Mouse (Mus musculus) central nervous system, embryonic 14 days (tissue): ENCODE data around the gene Vav3. TPM values are rescaled to one million over a fixed set of nuclear protein-coding genes. Genes with fewer than 3 reads are reported as not detected.

Experiments used
- polyA plus RNA-seq: library from polyadenylated mRNA; depleted of rRNA; stranded (reverse); fragments of >200 nt; gene quantifications from 2 replicates; pipeline ENCODE4 v1.2.3, GENCODE M21; 2012; rRNA removed

The Vav3 gene
- polyA plus RNA-seq, result 9.1 and 12.2 TPM in 2 replicates

DNA sequence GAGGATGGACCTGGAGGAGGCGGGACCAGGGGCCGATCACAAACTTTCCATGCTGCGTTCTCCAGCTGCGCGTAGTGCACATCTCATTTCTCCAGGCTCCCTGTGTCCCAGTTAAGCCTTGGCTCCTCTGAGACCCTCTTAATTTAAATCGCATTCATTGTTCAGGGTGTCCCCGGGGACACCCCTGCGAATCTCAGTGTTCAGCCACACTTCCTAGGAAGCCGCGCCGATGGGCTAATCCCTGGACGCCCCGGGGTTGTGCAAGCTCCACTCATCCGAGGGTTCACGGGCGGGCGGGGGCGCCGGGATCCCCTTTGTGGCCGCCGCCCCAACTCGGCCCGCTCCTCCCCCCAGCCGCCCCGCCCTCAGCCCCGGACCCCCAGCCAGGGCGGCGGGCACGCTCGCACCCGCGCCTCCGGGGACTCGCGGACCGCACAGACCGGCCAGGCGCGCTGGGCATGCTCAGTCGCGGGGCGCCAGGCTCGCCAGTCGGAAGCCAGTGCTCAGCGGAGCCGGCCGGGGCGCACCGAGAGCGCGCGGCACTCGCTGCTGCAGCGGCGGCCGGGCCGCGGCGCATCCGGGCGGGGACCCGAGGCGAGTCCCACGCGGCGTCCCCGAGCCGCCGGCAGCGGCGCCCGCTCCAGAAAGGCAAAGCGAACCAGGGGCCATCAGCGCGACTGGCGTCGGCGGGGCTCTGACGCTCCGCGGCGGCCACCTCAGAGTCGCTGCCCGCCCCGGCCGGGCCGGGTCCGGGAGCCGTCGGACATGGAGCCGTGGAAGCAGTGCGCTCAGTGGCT is at the start of gene Vav3:
Gene Vav3 (plus strand): TSS at position 380 of the 797 bp plus-strand sequence.

Other genes starting within 250 kb of the Vav3 start
- gene Slc25a24, start 217.5 kb upstream of the Vav3 start, polyA plus RNA-seq, result 6.9 and 12.1 TPM in 2 replicates